Mouse (Mus musculus) heart, postnatal 14 days (tissue): ENCODE results near the gene Slc44a5. TPM values are rescaled to one million over a fixed set of nuclear protein-coding genes. Genes with fewer than 3 reads are reported as not detected.
A peak's percentile ranks its signal among the peaks of the same experiment; 100 is the strongest.

Experiments used
- DNase-seq, 2 experiments: peaks; one replicate each; pipeline ENCODE4 v3.0.0; 2021 to 2022
- intact Hi-C: fragments of 180-260 bp; cut with DNase I; formaldehyde crosslinking; loops from one replicate; pipeline ENCODE4 v1.15.1; 2025
- long read RNA-seq, 2 experiments: library from polyadenylated mRNA; stranded (forward); transcript quantifications; one replicate each; pipeline ENCODE4 v2.0.0; 2021
- total RNA-seq, 2 experiments: library from RNA; stranded (reverse); gene quantifications; 2 replicates each; pipeline ENCODE4 v1.2.3; 2021

Slc44a5 gene
- under 1 TPM; 0.22 to 0.31 TPM for total RNA-seq
- long read RNA-seq, experiment 1, result 0 reads
- long read RNA-seq, experiment 2, result 0 reads

- intact Hi-C loops, result no loop called here
- no peak for DNase-seq
Observed at GRCm38 (mm10) chr3:153973171-153973948, at the start of gene Slc44a5. TSS of gene Slc44a5 (plus strand) at chr3:153973436.

- no peak for DNase-seq
- intact Hi-C loops, result no loop called here
Observed at GRCm38 (mm10) chr3:153926333-153926732, 46.9 kb upstream of the Slc44a5 start.

- intact Hi-C loops, result no loop called here
- DNase-seq, result no peak
Observed at GRCm38 (mm10) chr3:153929526-153929925, 43.7 kb upstream of the Slc44a5 start.

GRCm38 (mm10) chr3:153932461-153932860 lies 40.8 kb upstream of the Slc44a5 start:
- intact Hi-C loops, result no loop called here
- DNase-seq, result no peak

GRCm38 (mm10) chr3:153935878-153936277 lies 37.4 kb upstream of the Slc44a5 start:
- peak; percentile 11 to 32 for DNase-seq
- intact Hi-C loops, result no loop called here

- DNase-seq, result no peak
- intact Hi-C loops, result no loop called here
Observed at GRCm38 (mm10) chr3:153937116-153937810, 36.0 kb upstream of the Slc44a5 start.

- intact Hi-C loops, result loop anchor here (10.0 kb wide), 1 partner anchor 655 kb away; the partner anchor contains the start of genes Cryz and Tyw3
- no peak for DNase-seq
Observed at GRCm38 (mm10) chr3:153940021-153940420, 33.2 kb upstream of the Slc44a5 start.

GRCm38 (mm10) chr3:153940486-153940885 lies 32.8 kb upstream of the Slc44a5 start:
- intact Hi-C loops, result loop anchor here (10.0 kb wide), 1 partner anchor 654 kb away; the partner anchor contains the start of genes Cryz and Tyw3
- no peak for DNase-seq

GRCm38 (mm10) chr3:153941613-153942012 lies 31.6 kb upstream of the Slc44a5 start:
- DNase-seq, result peak; percentile 9 to 18
- intact Hi-C loops, result loop anchor here (2.0 to 10.0 kb wide), 2 partner anchors 29 to 653 kb away; partner anchors contain the start of genes Cryz, Rabggtb and Tyw3

- intact Hi-C loops, result loop anchor here (2.0 to 10.0 kb wide), 2 partner anchors 30 to 652 kb away; partner anchors contain the start of genes Cryz, Rabggtb and Tyw3
- DNase-seq, result no peak
Observed at GRCm38 (mm10) chr3:153943003-153943640, 30.1 kb upstream of the Slc44a5 start.

- DNase-seq, result no peak
- intact Hi-C loops, result loop anchor here (2.0 to 10.0 kb wide), 2 partner anchors 31 to 651 kb away; partner anchors contain the start of genes Cryz, Rabggtb and Tyw3
Observed at GRCm38 (mm10) chr3:153943901-153944334, 29.3 kb upstream of the Slc44a5 start.

- DNase-seq, result peak; percentile 98 to 99
- intact Hi-C loops, result loop anchor here (10.0 kb wide), 1 partner anchor 650 kb away; the partner anchor contains the start of genes Cryz and Tyw3
Observed at GRCm38 (mm10) chr3:153944335-153944990, 28.8 kb upstream of the Slc44a5 start, which contains the start of gene Acadm. TSS of gene Acadm (minus strand) at chr3:153944632.

GRCm38 (mm10) chr3:153947271-153947670 lies 26.0 kb upstream of the Slc44a5 start:
- no peak for DNase-seq
- intact Hi-C loops, result loop anchor here (10.0 kb wide), 1 partner anchor 648 kb away; the partner anchor contains the start of genes Cryz and Tyw3

- intact Hi-C loops, result loop anchor here (10.0 kb wide), 1 partner anchor 647 kb away; the partner anchor contains the start of genes Cryz and Tyw3
- DNase-seq, result no peak
Observed at GRCm38 (mm10) chr3:153948176-153948575, 25.1 kb upstream of the Slc44a5 start.

GRCm38 (mm10) chr3:153957916-153958315 lies 15.3 kb upstream of the Slc44a5 start:
- no peak for DNase-seq
- intact Hi-C loops, result loop anchor here (5.0 kb wide), 1 partner anchor 614 kb away; no protein-coding TSS in a partner anchor

- intact Hi-C loops, result loop anchor here (1.0 to 5.0 kb wide), 2 partner anchors 267 to 613 kb away; no protein-coding TSS in a partner anchor
- DNase-seq, result peak in 1 of 2 experiments; percentile 36
Observed at GRCm38 (mm10) chr3:153959035-153959730, 14.1 kb upstream of the Slc44a5 start.

- intact Hi-C loops, result loop anchor here (1.0 to 5.0 kb wide), 2 partner anchors 267 to 613 kb away; no protein-coding TSS in a partner anchor
- no peak for DNase-seq
Observed at GRCm38 (mm10) chr3:153959731-153960207, 13.5 kb upstream of the Slc44a5 start.

- no peak for DNase-seq
- intact Hi-C loops, result no loop called here
Observed at GRCm38 (mm10) chr3:153960884-153961283, 12.4 kb upstream of the Slc44a5 start.
